Mouse (Mus musculus) hindbrain, embryonic 11.5 days (tissue): ENCODE measurements around the gene Ccdc155. TPM values are rescaled to one million over a fixed set of nuclear protein-coding genes. Genes with fewer than 3 reads are reported as not detected.
A peak's percentile ranks its signal among the peaks of the same experiment; 100 is the strongest.

Source experiments
- ATAC-seq: fragments of 200-750 bp; cut with Nextera tagmentation; 2 replicates; pipeline ENCODE4 v1.8.0; 2017; ENCODE audit warnings: mild to moderate bottlenecking, moderate TSS enrichment, moderate library complexity; ENCODE audit not compliant: low FRiP score
- DNase-seq: peaks from one replicate; pipeline ENCODE4 v3.0.0-alpha.2; 2015; ENCODE audit warnings: low spot score
- H3K27ac ChIP-seq: fragments of 300-500 bp; sonication (generic); 2 replicates; pipeline ENCODE4 v1.5.1; 2014; ENCODE audit warnings: mild to moderate bottlenecking, low read depth, low read length
- H3K27me3 ChIP-seq: fragments of 300-500 bp; sonication (generic); 2 replicates; pipeline ENCODE4 v1.6.1; 2014; ENCODE audit warnings: mild to moderate bottlenecking, low read length, moderate library complexity, mixed read lengths; ENCODE audit not compliant: control insufficient read depth, insufficient read depth
- H3K36me3 ChIP-seq: fragments of 300-500 bp; sonication (generic); 2 replicates; pipeline ENCODE4 v1.6.1; 2014; ENCODE audit warnings: mild to moderate bottlenecking, low read length, moderate library complexity, mixed read lengths; ENCODE audit not compliant: control insufficient read depth, insufficient read depth
- H3K4me1 ChIP-seq: fragments of 300-500 bp; sonication (generic); replicated peaks from 2 replicates; pipeline ENCODE4 v1.6.1; 2014; ENCODE audit warnings: low read length, mixed read lengths; ENCODE audit not compliant: control insufficient read depth, insufficient read depth
- H3K4me2 ChIP-seq: fragments of 300-500 bp; sonication (generic); replicated peaks from 2 replicates; pipeline ENCODE4 v1.6.1; 2014; ENCODE audit warnings: mild to moderate bottlenecking, low read depth, low read length
- H3K4me3 ChIP-seq: fragments of 300-500 bp; sonication (generic); 2 replicates; pipeline ENCODE4 v1.5.1; 2014; ENCODE audit warnings: low read depth, low read length
- H3K9ac ChIP-seq: fragments of 300-500 bp; sonication (generic); 2 replicates; pipeline ENCODE4 v1.6.1; 2014; ENCODE audit warnings: low read depth, low read length
- H3K9me3 ChIP-seq: fragments of 300-500 bp; sonication (generic); 2 replicates; pipeline ENCODE4 v1.6.1; 2016; ENCODE audit warnings: low read length; ENCODE audit not compliant: control insufficient read depth
- WGBS: fragments of 180-500 bp; shearing (Covaris S2); extraction: QIAGEN DNeasy Blood & Tissue Kit; methylation state at CpG from one replicate; pipeline ENCODE4 v1.1.7; 2014; 5-methylcytosine and 5-hydroxymethylcytosine counted together
- polyA plus RNA-seq: library from polyadenylated mRNA; unstranded; fragments of >200 nt; fragmentation: Nextera tagmentation; extraction: Ambion mirVana; gene quantifications from 2 replicates; pipeline ENCODE4 v1.2.1, GENCODE M21; 2014

Gene Ccdc155
- polyA plus RNA-seq, 1 experiment from 2014 or later, result 0.40 TPM

GRCm38 (mm10) chr7:45215673-45216441 is 11.2 kb upstream of the Ccdc155 start, which contains the start of gene Tead2:
TSS of gene Tead2 (plus strand) at chr7:45215753.
- H3K4me3 ChIP-seq, result peak within 1 kb of the TSS; percentile 63
- peak; percentile 73 for ATAC-seq
- peak within 1 kb of the TSS; percentile 78 for H3K27ac ChIP-seq
- peaks cover 9% of the 10 kb centered on the region for H3K4me1 ChIP-seq
- DNase-seq, result peak; percentile 79
- H3K9me3 ChIP-seq, result no peaks in the 10 kb centered on the region
- peaks cover 10% of the 10 kb centered on the region for H3K27me3 ChIP-seq
- H3K4me2 ChIP-seq, result peak within 1 kb of the TSS; percentile 92
- WGBS, result under 1% methylated on average over 54 of the region's 55 CpGs
- H3K9ac ChIP-seq, result peak within 1 kb of the TSS; percentile 90
- H3K36me3 ChIP-seq, result peaks cover 8% of the 10 kb centered on the region; the same call in 1 of the 2 replicates

- no peaks in the 10 kb centered on the region for H3K9me3 ChIP-seq
- H3K4me1 ChIP-seq, result peaks cover 7% of the 10 kb centered on the region
- no peak overlapping the region for H3K9ac ChIP-seq
- no peaks in the 10 kb centered on the region; the same call in 1 of the 2 replicates for H3K36me3 ChIP-seq
- 68% methylated on average over 5 of the region's 5 CpGs for WGBS
- peak; percentile 2 for DNase-seq
- H3K4me3 ChIP-seq, result no peak overlapping the region
- H3K27ac ChIP-seq, result no peak overlapping the region
- peaks cover 19% of the 10 kb centered on the region for H3K27me3 ChIP-seq
- H3K4me2 ChIP-seq, result no peak overlapping the region
- no peak for ATAC-seq
Observed at GRCm38 (mm10) chr7:45213708-45214107, 9.0 kb upstream of the Ccdc155 start.

- WGBS, result 69% methylated on average over 7 of the region's 7 CpGs
- H3K4me2 ChIP-seq, result no peak overlapping the region
- ATAC-seq (no peak), DNase-seq (no peak)
- no peak overlapping the region for H3K9ac ChIP-seq
- H3K4me3 ChIP-seq, result no peak overlapping the region
- no peaks in the 10 kb centered on the region for H3K36me3 ChIP-seq
- peaks cover 19% of the 10 kb centered on the region for H3K27me3 ChIP-seq
- no peaks in the 10 kb centered on the region for H3K9me3 ChIP-seq
- peaks cover 6% of the 10 kb centered on the region for H3K4me1 ChIP-seq
- no peak overlapping the region for H3K27ac ChIP-seq
Observed at GRCm38 (mm10) chr7:45212356-45212755, 7.7 kb upstream of the Ccdc155 start.

GRCm38 (mm10) chr7:45211851-45212251 is 7.2 kb upstream of the Ccdc155 start, which contains the start of gene Dkkl1:
TSS of gene Dkkl1 (minus strand) at chr7:45212147.
- 3% methylated on average over 17 of the region's 17 CpGs for WGBS
- H3K4me3 ChIP-seq, result no peak within 1 kb of the TSS
- peaks cover 19% of the 10 kb centered on the region for H3K27me3 ChIP-seq
- DNase-seq, result peak; percentile 23
- H3K36me3 ChIP-seq, result no peaks in the 10 kb centered on the region
- H3K4me1 ChIP-seq, result peaks cover 1% of the 10 kb centered on the region
- ATAC-seq, result no peak
- no peak within 1 kb of the TSS for H3K27ac ChIP-seq
- no peaks in the 10 kb centered on the region for H3K9me3 ChIP-seq
- peak within 1 kb of the TSS; percentile 14 for H3K4me2 ChIP-seq
- no peak within 1 kb of the TSS for H3K9ac ChIP-seq

GRCm38 (mm10) chr7:45211070-45211469 is 6.4 kb upstream of the Ccdc155 start:
- ATAC-seq, result no peak
- WGBS, result 76% methylated on average over 10 of the region's 10 CpGs

GRCm38 (mm10) chr7:45208260-45208659 is 3.6 kb upstream of the Ccdc155 start:
- ATAC-seq (no peak), DNase-seq (no peak)
- 76% methylated on average over 6 of the region's 6 CpGs for WGBS
- Histone ChIP-seq H3K36me3 (no peaks in the 10 kb centered on the region), H3K4me2 (no peak overlapping the region), H3K27me3 (peaks cover 21% of the 10 kb centered on the region), H3K9ac (no peak overlapping the region), H3K27ac (no peak overlapping the region), H3K4me1 (no peaks in the 10 kb centered on the region), H3K4me3 (no peak overlapping the region), H3K9me3 (no peaks in the 10 kb centered on the region)

More at GRCm38 (mm10) chr7:45211070-45211469, 6.4 kb upstream of the Ccdc155 start:
- Histone ChIP-seq H3K4me3 (no peak overlapping the region), H3K27me3 (peaks cover 19% of the 10 kb centered on the region), H3K4me2 (no peak overlapping the region), H3K27ac (no peak overlapping the region), H3K36me3 (no peaks in the 10 kb centered on the region), H3K9me3 (no peaks in the 10 kb centered on the region), H3K9ac (no peak overlapping the region), H3K4me1 (no peaks in the 10 kb centered on the region; the same call in 1 of the 2 replicates)
- DNase-seq, result no peak

GRCm38 (mm10) chr7:45202654-45203053 is 2.0 kb downstream of the Ccdc155 start:
- peaks cover 4% of the 10 kb centered on the region for H3K27me3 ChIP-seq
- no peaks in the 10 kb centered on the region for H3K9me3 ChIP-seq
- no peak overlapping the region for H3K9ac ChIP-seq
- H3K36me3 ChIP-seq, result no peaks in the 10 kb centered on the region
- H3K4me1 ChIP-seq, result no peaks in the 10 kb centered on the region
- no peak overlapping the region for H3K4me2 ChIP-seq
- no peak overlapping the region for H3K27ac ChIP-seq
- no peak for ATAC-seq
- 63% methylated on average over 10 of the region's 10 CpGs for WGBS
- DNase-seq, result no peak
- no peak overlapping the region for H3K4me3 ChIP-seq

- H3K27ac ChIP-seq, result no peak overlapping the region
- no peaks in the 10 kb centered on the region for H3K9me3 ChIP-seq
- no peaks in the 10 kb centered on the region for H3K4me1 ChIP-seq
- peaks cover 4% of the 10 kb centered on the region for H3K27me3 ChIP-seq
- no peaks in the 10 kb centered on the region for H3K36me3 ChIP-seq
- ATAC-seq (no peak), DNase-seq (no peak)
- no peak overlapping the region for H3K4me3 ChIP-seq
- WGBS, result 89% methylated on average over 11 of the region's 11 CpGs
- no peak overlapping the region for H3K9ac ChIP-seq
- no peak overlapping the region for H3K4me2 ChIP-seq
Observed at GRCm38 (mm10) chr7:45198961-45199360, 5.7 kb downstream of the Ccdc155 start.

GRCm38 (mm10) chr7:45198435-45198834 is 6.3 kb downstream of the Ccdc155 start:
- H3K4me3 ChIP-seq, result no peak overlapping the region
- ATAC-seq (peak; percentile 47), DNase-seq (peak; percentile 77)
- H3K4me1 ChIP-seq, result no peaks in the 10 kb centered on the region
- H3K36me3 ChIP-seq, result no peaks in the 10 kb centered on the region
- no peaks in the 10 kb centered on the region for H3K9me3 ChIP-seq
- H3K27ac ChIP-seq, result no peak overlapping the region
- WGBS, result 18% methylated on average over 5 of the region's 5 CpGs
- H3K9ac ChIP-seq, result no peak overlapping the region
- H3K4me2 ChIP-seq, result no peak overlapping the region
- peaks cover 4% of the 10 kb centered on the region for H3K27me3 ChIP-seq
